Mouse (Mus musculus) urinary bladder, adult 2 months (tissue): ENCODE data around the gene Plekhb1. TPM values are rescaled to one million over a fixed set of nuclear protein-coding genes. Genes with fewer than 3 reads are reported as not detected.

Experiments
- polyA plus RNA-seq: library from polyadenylated mRNA; depleted of rRNA; stranded (reverse); fragments of >200 nt; gene quantifications from 2 replicates; pipeline ENCODE4 v1.2.3, GENCODE M21; 2012; rRNA removed

Gene Plekhb1
- polyA plus RNA-seq, 1 experiment = 28.5 TPM

Other genes with a start within 250 kb of the Plekhb1 start
- gene Ucp3, start 189.4 kb downstream of the Plekhb1 start, polyA plus RNA-seq = 0.49 and 1.3 TPM in 2 replicates
- gene Ucp2, start 169.1 kb downstream of the Plekhb1 start, polyA plus RNA-seq = 209 and 247 TPM in 2 replicates
- gene Dnajb13, start 147.5 kb downstream of the Plekhb1 start, polyA plus RNA-seq = 1.1 and 1.7 TPM in 2 replicates
- gene Coa4, start 125.3 kb downstream of the Plekhb1 start, polyA plus RNA-seq = 21.4 and 23.7 TPM in 2 replicates
- gene Rab6a, start 55.0 kb downstream of the Plekhb1 start, polyA plus RNA-seq = 72.7 and 84.8 TPM in 2 replicates
- gene Mrpl48, start 54.1 kb downstream of the Plekhb1 start, polyA plus RNA-seq = 54.3 TPM in 2 replicates
- gene Fam168a, start 44.2 kb upstream of the Plekhb1 start, polyA plus RNA-seq = 31.8 and 38.7 TPM in 2 replicates
- gene Relt, start 201.0 kb upstream of the Plekhb1 start, polyA plus RNA-seq = 2.2 TPM in 2 replicates